ENCODE assay signal across 36 mouse cellular contexts in the genomic region with DNA sequence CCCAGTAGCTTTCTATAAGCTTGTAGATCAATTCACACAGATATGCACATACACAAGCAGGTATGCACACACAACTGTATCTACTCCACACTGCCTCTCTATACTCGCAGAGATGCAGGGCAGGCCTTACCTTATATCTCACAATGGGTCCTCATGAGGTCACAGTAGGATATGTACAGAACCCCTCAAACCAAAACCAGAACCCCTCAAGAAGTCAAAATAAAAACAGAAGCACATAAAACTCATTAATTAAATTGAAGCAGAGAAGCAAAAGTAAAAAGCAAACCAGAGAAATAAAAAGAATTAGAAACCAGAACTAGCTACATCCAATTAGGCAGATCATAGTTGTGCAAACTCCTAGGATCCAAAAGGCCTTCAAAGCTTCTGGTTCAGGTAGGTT. TPM values are rescaled to one million over a fixed set of nuclear protein-coding genes. Genes with fewer than 3 reads are reported as not detected.
"Had no signal": no experiment of that assay in that cellular context is flagged by ENCODE, and none has a peak within 500 bp of the region (broad histone marks: within the 10 kb centered on the region; RNA-seq: fewer than 3 reads in every experiment).

A gene (minus strand): TSS at position 101 of the 400 bp plus-strand sequence.

- H3K4me1 ChIP-seq: heart, embryonic 10.5 days; heart, embryonic 12.5 days; heart, embryonic 13.5 days; heart, embryonic 15.5 days; hindbrain, embryonic 10.5 days; hindbrain, embryonic 12.5 days; hindbrain, embryonic 13.5 days; hindbrain, embryonic 15.5 days; intestine, embryonic 15.5 days; kidney, embryonic 15.5 days had no signal

- DNase-seq: heart, postnatal 10 days; heart, postnatal 14 days; heart, postnatal 36 days; heart, postnatal 4 days; kidney, adult 11 months; kidney, adult 18-20 months; kidney, adult 2 months; kidney, adult 8-10 months; kidney, adult 9 months; kidney, postnatal 10 days; kidney, postnatal 14 days; kidney, postnatal 25 days; kidney, postnatal 36 days; kidney, postnatal 4 days; layer of hippocampus, adult 9-11 months; layer of hippocampus, postnatal 36 days had no signal

- H3K36me3 ChIP-seq: heart, embryonic 10.5 days; heart, embryonic 12.5 days; heart, embryonic 13.5 days; heart, embryonic 15.5 days; hindbrain, embryonic 10.5 days; hindbrain, embryonic 12.5 days; hindbrain, embryonic 13.5 days; hindbrain, embryonic 15.5 days; intestine, embryonic 15.5 days; kidney, embryonic 15.5 days had no signal

- H3K4me3 ChIP-seq: heart, embryonic 10.5 days; heart, embryonic 12.5 days; heart, embryonic 13.5 days; heart, embryonic 15.5 days; hindbrain, embryonic 10.5 days; hindbrain, embryonic 12.5 days; hindbrain, embryonic 13.5 days; hindbrain, embryonic 15.5 days; intestine, embryonic 15.5 days; kidney, embryonic 15.5 days; layer of hippocampus, adult 2 months had no signal

- H3K27me3 ChIP-seq: heart, embryonic 12.5 days; heart, embryonic 13.5 days; heart, embryonic 15.5 days; hindbrain, embryonic 12.5 days; hindbrain, embryonic 13.5 days; hindbrain, embryonic 15.5 days; intestine, embryonic 15.5 days; kidney, embryonic 15.5 days had no signal

- H3K27ac ChIP-seq: heart, embryonic 10.5 days; heart, embryonic 13.5 days; heart, embryonic 15.5 days; hindbrain, embryonic 10.5 days; hindbrain, embryonic 12.5 days; hindbrain, embryonic 13.5 days; hindbrain, embryonic 14.5 days; hindbrain, embryonic 15.5 days; hindbrain, postnatal 0 days; intestine, embryonic 15.5 days; kidney, embryonic 15.5 days; kidney, postnatal 0 days; layer of hippocampus, adult 2 months had no signal

RNA-seq across cellular contexts. Expression of the gene that starts here (rescaled TPM):
- polyA plus RNA-seq: heart, embryonic 10.5 days; heart, embryonic 12.5 days; heart, embryonic 13.5 days; heart, embryonic 14.5 days; heart, postnatal 0 days; hindbrain, embryonic 10.5 days; hindbrain, embryonic 11.5 days; inflammation-experienced regulatory T-cells, adult 6 months; kidney, adult 2 months; kidney, embryonic 14.5 days; kidney, embryonic 15.5 days; kidney, postnatal 0 days; large intestine, adult 2 months had no signal
